Mouse (Mus musculus) spleen, postnatal 36 days (tissue): ENCODE results near the gene Ddah1.
"Not testable (repeated sequence)": the region's sequence is repeated elsewhere in the genome, so short reads cannot be mapped to it uniquely, and the experiment has no call there.

Source experiments
- DNase-seq, 2 experiments: peaks; one replicate each; pipeline ENCODE4 v3.0.0; 2022; ENCODE audit warnings: low spot score in 2 of 2, mixed read lengths in 1 of 2

The Ddah1 gene

GRCm38 (mm10) chr3:145912512-145912911, 154.0 kb downstream of the Ddah1 start:
- no peak for DNase-seq

DNA sequence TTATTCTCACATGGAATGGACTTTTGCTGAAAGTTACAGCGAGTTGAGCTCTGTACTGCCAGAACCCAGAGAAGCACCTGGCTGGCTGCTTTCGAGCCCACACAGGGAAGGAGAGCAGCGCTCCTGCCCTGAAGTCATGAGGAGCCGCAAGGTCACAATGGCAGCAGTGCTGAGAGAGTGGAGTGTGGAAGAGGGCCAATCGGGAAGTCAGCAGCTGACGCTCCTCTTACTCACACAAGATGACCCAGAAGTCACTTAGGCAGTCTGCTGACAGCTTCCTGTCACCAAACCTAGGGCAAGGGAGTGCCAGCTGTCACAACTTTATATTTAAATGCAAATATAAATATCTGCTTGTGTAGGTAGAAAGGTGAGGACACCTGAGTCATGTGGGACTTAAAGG, 154.8 kb downstream of the Ddah1 start:
- DNase-seq, result no peak

DNA sequence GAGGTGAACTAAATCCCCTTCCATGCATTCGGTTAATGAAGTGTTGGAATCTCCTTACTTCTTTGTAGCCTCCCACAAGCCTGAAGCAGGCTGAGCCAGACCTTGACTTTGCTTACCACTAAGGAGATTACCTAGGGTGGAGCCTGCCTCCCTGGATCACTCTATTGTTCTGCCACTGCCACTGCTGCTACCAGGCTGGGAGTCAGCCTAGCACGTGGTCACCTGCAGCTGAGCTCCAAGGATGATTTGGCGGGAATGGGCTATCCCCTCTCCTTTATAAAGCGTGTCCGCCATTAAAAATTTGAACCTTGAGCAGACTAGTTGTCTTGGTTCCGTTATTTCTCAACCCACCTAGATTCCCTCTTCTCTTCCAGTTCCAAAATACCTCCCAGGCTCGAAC, 155.5 kb downstream of the Ddah1 start:
- DNase-seq, result not testable (repeated sequence)

DNA sequence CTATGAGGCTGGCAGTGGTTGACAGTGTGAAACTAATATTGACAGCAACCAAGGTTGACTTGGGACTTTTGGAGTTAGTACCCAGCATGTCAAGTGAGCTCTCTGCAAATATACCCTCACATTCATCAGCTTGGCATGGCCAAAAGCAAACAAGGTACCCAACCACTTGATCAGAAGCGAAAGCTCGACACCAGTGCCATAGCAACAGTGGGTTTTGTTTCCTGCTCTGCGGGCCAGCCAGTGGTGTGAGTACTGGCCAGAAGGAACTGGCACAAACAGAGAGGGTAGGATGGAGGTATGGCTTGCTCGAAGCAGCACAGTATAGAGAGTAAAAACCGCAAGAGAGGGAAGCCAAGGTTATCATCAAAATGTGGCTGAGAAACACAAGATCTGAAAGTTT, 157.9 kb downstream of the Ddah1 start:
- no peak for DNase-seq

DNA sequence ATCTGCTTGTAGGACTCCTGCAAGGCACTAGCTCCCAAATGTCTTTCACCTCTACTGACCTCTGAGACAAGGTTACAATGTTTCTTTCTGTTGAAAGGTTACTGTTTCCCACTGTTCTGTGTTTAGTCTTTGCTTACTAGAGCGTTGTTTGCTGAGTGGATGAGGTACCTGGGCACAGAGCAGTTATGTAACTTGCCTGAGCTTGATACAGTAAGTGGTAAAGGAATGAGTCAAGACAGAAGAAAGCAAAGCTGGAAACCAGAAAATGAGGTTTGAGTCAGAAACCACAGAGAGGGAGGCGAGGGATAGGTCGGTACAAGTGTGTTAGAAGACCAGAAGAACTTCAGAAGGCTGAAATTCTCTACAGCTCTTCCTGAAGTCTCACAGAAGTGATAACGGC, 158.4 kb downstream of the Ddah1 start:
- no peak for DNase-seq

DNA sequence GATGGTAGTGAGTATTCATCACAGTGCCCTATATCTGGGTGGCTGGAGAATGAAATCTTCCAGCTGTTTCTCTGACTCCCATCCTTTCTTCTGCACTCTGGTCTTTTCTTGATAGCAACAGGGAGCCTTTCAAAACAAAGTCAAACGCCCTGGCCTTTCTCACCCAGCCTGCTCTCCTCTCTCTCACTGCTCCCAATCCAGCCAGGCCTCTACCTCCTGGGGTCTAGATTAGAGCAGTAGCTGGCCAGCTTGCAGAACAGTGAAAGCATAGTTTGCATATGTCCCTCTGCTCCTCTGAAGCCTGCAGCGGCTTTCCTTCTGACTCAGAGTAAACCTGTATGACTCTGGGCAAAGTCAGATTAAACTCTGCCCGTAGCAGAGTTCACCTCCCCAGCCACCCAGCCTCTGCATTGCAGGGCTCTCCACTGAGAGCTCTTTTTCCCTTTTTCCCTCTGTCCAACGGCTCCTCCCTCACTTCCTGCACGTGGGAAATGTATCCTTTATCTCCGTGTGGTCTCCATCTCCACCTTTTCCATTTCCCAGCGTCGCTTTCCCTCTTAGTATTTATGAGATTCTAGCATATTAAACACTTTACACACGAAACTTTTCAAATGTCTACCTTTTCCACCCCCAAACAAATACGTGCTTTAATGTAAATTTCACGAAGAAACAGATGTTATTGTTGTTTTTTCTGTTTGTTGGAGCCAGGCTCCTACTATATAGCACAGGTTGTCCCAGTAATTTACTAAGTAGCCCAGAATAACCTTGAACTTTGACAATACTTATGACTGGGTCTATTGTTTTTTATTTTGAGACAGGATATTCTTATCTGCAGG, 163.8 kb downstream of the Ddah1 start, which contains the start of gene Bcl10:
Gene Bcl10 (plus strand): TSS at position 786 of the 836 bp plus-strand sequence.
- no peak for DNase-seq

DNA sequence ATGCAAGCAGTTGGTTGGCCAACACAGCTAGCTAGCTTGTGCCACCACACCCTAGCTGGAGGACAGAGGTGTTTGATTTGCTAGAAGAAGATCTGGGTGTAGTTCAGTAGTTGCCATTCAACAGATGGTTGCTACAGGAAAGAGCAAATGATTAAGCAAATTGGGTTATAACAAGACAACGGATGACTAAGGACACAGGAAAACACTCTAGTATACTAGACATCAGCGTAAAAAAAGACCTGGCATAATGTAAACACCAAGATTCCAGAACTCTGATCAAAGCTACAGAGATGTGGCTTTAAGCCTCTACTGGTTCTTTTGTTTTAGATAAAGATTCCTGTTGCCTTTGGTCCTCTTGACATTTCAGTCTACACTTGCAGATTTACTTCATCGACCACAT, 164.5 kb downstream of the Ddah1 start:
- DNase-seq, result no peak

DNA sequence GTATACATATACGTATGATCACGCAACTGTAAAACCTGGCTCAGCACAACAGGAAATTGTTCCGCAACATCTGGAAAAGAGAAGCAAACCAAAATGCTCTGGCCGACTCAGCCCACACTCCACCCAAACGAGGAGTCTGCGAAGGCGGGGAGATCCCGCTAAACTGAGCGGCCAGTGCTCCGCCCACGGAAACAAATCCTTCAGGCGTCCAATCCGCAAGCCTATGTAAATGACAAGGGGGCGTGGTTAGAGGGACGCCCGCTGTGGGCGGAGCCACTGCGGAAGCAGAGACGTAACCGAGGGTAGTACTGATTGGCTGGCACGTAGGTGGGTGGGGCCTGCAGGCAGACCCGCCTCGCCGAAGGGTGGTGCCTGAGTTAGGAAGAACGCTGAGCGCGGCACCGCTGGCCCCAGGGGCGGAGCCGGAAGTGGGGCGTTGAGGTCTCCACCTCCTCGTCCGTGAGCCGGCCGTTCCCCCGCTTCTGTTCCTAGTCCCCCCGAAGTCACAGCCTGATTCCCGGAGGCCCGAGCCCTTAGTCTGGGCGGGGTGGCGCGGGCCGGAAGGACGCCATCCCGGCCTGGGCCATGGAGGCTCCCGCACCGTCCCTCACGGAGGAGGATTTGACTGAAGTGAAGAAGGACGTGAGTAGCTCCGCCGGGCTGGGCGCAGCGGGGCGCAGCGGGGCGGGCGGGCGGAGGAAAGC, 165.6 kb downstream of the Ddah1 start:
- peak; percentile 99 for DNase-seq

GRCm38 (mm10) chr3:145924649-145925337, 166.3 kb downstream of the Ddah1 start:
- peak; percentile 76 to 81 for DNase-seq

DNA sequence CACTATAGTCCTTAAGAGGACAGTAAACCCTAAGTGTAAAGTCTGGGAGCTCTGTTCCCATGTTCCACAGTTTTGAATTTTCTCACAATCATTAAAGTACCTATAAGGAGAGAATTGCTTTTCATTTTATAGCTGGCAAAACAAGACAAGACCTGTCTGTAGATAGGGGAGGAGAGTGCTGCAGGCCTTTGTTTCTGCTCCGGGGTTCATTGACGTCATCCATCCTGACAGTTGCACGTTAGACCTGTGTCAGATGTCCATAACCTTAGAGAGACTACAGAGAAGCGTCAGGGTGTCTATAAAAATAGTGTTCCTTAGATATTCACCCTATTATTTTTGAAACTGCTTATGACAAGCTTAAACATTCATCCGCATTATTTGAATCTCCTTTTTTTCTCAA, 167.0 kb downstream of the Ddah1 start:
- no peak for DNase-seq

DNA sequence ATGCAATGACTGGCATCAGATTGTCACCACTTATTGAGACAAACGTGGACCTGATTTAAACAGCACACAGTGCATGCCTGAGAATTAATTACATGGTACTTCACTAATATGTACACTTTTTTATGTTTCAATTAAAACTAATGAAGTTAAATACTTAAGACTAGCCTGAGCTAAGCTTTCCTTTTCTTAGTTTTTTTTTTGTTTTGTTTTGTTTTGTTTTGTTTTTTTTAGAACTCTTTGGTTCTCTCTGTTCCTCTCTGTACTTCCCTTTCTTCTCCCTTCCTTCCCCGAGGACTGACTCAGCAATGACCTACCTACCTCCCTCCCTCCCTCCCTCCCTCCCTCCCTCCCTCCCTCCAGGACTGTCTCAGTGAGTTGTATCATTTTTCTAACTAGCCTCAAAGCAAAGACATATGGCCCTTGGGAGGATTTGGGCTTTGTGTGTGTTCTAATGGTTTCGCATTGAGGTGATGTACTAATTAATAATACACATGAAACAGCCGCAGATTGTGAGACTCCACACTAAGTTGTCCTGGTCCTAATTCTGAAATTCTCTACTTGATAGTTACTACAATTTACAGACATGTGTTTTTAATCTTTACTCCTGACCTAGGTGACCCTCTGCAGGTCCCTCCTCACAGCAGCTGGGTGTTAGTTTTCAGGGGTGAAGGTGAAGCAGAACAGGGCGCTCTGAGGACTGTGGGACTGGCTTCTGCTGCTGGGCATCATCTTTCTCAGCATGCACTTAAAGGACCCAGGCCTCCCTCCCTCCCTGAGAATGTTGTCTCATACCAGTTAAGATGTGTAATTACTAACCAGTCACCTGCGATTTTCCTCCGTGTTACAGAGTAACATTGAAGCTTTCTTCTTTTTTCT, 171.3 kb downstream of the Ddah1 start:
- no peak for DNase-seq

DNA sequence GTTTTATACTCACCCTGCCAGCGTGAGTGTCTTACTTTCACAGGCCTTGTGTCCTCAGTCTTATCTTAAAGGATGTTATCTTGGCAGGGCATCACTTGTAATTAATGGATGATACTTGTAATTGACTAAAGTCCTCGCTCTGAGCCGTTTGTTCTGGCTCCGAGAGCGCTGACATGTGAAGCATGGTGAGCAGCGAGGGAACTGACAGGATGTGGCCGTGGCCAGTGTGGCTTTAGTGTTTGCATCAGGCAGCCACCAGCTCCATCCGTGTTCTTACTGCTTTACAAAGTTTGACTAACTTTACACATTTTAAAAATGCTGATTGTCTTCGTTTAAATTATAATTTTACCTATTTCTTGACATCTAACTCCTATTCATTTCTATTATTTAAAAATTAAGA, 175.4 kb downstream of the Ddah1 start:
- no peak for DNase-seq

DNA sequence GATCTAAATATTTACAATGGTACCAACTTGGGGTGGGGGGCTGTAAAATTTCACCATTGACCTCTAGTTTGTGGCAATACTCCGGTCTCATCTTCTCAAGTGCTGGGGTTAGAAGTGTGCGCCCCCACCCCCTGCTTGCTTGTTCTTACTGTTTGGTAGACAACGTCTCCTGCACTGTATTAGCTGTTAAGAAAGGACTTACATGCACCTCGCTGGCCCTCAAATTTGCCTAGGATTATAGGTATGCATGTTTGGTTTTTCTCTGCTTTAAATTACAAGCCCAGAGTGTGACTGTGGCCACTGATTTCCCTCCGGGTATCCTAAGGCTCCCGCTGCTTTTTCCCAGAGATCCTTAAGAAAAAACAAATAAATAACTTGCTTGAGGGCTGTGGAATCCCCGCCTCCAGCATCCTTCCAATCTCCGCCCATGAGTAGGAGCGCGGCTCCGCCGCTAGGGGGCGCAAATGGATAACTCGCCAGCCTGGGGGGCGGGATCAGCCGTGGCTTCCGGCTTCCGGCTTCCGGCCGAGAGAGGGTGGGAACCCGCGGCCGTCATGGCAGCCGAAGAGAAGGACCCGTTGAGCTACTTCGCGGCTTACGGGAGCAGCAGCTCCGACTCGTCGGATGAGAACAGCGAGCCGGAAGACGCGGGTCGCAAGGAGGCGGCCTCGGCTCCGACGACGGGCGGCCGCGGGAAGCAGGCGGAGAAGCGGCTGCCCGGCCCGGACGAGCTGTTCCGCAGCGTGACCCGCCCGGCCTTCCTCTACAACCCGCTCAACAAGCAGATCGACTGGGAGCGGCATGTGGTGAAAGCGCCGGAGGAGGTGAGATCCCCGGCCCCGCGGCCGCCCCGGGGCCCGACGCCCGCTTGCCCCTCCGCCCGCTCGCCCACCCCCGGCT, 179.3 kb downstream of the Ddah1 start, which contains the start of gene 2410004B18Rik:
Gene 2410004B18Rik (plus strand): TSS at position 510 of the 900 bp plus-strand sequence.
- peak; percentile 83 to 89 for DNase-seq

- no peak for DNase-seq
Observed at GRCm38 (mm10) chr3:145938405-145939349, 180.2 kb downstream of the Ddah1 start.

DNA sequence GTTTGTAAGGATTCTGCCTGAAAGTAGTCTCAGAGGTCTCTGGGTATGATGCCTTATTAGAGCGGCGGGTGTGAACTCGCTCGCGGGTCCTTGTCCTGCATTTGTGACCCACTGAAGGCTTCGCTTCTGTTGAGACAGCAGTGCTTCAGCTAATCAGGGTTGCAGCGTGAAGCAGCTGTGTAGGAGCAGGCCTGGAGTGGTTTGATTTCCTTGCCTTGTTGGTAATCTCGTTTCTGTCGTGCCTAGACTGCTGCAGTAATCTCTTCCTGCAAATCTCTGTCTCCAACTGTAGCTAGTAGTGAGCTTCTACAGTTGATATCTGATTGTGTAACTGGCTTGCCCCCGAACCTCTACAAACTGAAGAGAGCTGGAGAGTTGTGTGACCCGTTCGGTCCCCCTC, 180.9 kb downstream of the Ddah1 start:
- DNase-seq, result no peak

DNA sequence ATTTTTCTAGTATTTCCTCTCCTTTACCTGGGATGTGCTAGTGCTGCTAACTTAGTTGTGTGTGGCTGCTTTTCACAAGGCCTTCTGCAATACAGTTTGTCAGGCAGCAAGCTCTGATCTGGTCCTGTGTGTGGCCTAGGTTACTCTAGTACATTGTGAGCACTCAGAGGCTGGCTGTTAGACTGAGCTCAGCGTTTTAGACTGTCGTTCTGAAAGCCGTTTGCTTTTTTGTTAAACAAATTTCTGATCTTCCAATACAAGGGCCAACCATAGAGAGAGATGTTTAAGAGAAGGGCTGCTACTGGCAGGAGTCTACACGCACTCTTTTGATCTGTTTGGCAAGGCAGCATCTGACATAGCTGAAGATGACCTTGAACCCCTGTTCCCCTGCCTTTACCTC, 181.5 kb downstream of the Ddah1 start:
- DNase-seq, result no peak

DNA sequence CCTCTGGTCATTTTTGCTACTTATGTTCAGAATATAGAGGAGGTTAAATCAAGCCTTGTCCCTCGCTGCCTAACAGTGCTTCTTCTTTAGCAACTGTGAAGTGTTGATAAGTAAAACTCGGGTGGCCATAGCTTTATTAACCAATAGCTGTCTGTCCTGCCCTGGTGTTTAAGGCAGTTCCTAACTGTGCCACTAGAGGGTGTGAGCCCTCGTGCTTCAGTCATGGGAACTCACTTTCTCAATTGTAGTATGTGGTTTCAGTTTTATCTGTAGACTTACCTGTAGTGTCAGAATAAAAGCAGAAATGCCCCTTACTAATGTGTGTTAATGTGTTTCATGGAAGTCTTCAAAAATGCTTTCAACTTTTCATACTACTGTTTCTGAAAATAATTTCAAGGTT, 183.5 kb downstream of the Ddah1 start:
- DNase-seq, result peak; percentile 66 to 76
